Mouse (Mus musculus): ENCODE data around the gene Ndufs7. TPM values are rescaled to one million over a fixed set of nuclear protein-coding genes. Genes with fewer than 3 reads are reported as not detected.
"Not testable (repeated sequence)": the region's sequence is repeated elsewhere in the genome, so short reads cannot be mapped to it uniquely, and the experiment has no call there.

The Ndufs7 gene
- polyA plus RNA-seq, 1 experiment from 2014 or later: 527 TPM

- Histone ChIP-seq H3K4me1 (peaks cover 40% of the 10 kb centered on the region), H3K9ac (peak overlapping the region; percentile 37), H3K27me3 (replicated peaks) (no peaks in the 10 kb centered on the region), H3K4me3 (no peak overlapping the region), H3K4me2 (no peak overlapping the region), H3K27ac (replicated peaks) (no peak overlapping the region; the same call in 1 of the 2 replicates), H3K36me3 (peaks cover 50% of the 10 kb centered on the region), H3K9me3 (no peaks in the 10 kb centered on the region)
- no peak for ATAC-seq (ENCODE audit: extremely low read depth, insufficient number of reproducible peaks, low FRiP score, low TSS enrichment)
- WGBS: 49% methylated on average over 5 of the region's 5 CpGs
These were observed 4.0 kb upstream of the Ndufs7 start for GRCm38 (mm10) chr10:80244791-80245399.

GRCm38 (mm10) chr10:80245600-80245999, 3.3 kb upstream of the Ndufs7 start:
- no peak for ATAC-seq (ENCODE audit: extremely low read depth, insufficient number of reproducible peaks, low FRiP score, low TSS enrichment)
- Histone ChIP-seq H3K9ac (peak overlapping the region; percentile 37), H3K4me2 (no peak overlapping the region), H3K9me3 (no peaks in the 10 kb centered on the region), H3K4me3 (no peak overlapping the region), H3K27ac (replicated peaks) (no peak overlapping the region; the same call in 1 of the 2 replicates), H3K36me3 (peaks cover 42% of the 10 kb centered on the region), H3K27me3 (replicated peaks) (no peaks in the 10 kb centered on the region), H3K4me1 (peaks cover 47% of the 10 kb centered on the region)
- whole genome bisulfite sequencing: 3% methylated on average over 4 of the region's 4 CpGs

- Histone ChIP-seq H3K9me3 (no peaks in the 10 kb centered on the region), H3K36me3 (peaks cover 35% of the 10 kb centered on the region), H3K27me3 (replicated peaks) (no peaks in the 10 kb centered on the region), H3K4me1 (peaks cover 46% of the 10 kb centered on the region), H3K27ac (replicated peaks) (no peak overlapping the region), H3K4me2 (peak overlapping the region; percentile 94; the same call in 1 of the 2 replicates), H3K4me3 (no peak overlapping the region), H3K9ac (no peak overlapping the region)
- ATAC-seq (ENCODE audit: extremely low read depth, insufficient number of reproducible peaks, low FRiP score, low TSS enrichment): no peak
- 53% methylated on average over 6 of the region's 6 CpGs for WGBS
These were observed 1.1 kb upstream of the Ndufs7 start for GRCm38 (mm10) chr10:80247849-80248248.

- peak overlapping the region; percentile 92 for H3K4me3 ChIP-seq
- peaks cover 35% of the 10 kb centered on the region for H3K36me3 ChIP-seq
- 29% methylated on average over 3 of the region's 3 CpGs for WGBS
- not testable (repeated sequence) for H3K9me3 ChIP-seq; H3K27ac ChIP-seq (replicated peaks); ATAC-seq (ENCODE audit: extremely low read depth, insufficient number of reproducible peaks, low FRiP score, low TSS enrichment); H3K27me3 ChIP-seq (replicated peaks); H3K9ac ChIP-seq
- peaks cover 41% of the 10 kb centered on the region for H3K4me1 ChIP-seq
- peak overlapping the region; percentile 94 for H3K4me2 ChIP-seq
These were observed 484 bp upstream of the Ndufs7 start for GRCm38 (mm10) chr10:80248437-80248836.

GRCm38 (mm10) chr10:80250059-80250458, 1.1 kb downstream of the Ndufs7 start:
- Histone ChIP-seq H3K27me3 (replicated peaks) (no peaks in the 10 kb centered on the region), H3K9ac (peak overlapping the region; percentile 98), H3K27ac (replicated peaks) (peak overlapping the region; percentile 92), H3K4me3 (peak overlapping the region; percentile 92), H3K4me1 (peaks cover 38% of the 10 kb centered on the region), H3K36me3 (peaks cover 37% of the 10 kb centered on the region), H3K4me2 (peak overlapping the region; percentile 94), H3K9me3 (no peaks in the 10 kb centered on the region)
- 35% methylated on average over 2 of the region's 2 CpGs for WGBS
- no peak for ATAC-seq (ENCODE audit: extremely low read depth, insufficient number of reproducible peaks, low FRiP score, low TSS enrichment)

GRCm38 (mm10) chr10:80250573-80250972, 1.7 kb downstream of the Ndufs7 start:
- Histone ChIP-seq H3K27me3 (replicated peaks) (no peaks in the 10 kb centered on the region), H3K9ac (peak overlapping the region; percentile 98), H3K9me3 (no peaks in the 10 kb centered on the region), H3K27ac (replicated peaks) (no peak overlapping the region), H3K4me3 (peak overlapping the region; percentile 92), H3K4me2 (peak overlapping the region; percentile 94), H3K4me1 (peaks cover 33% of the 10 kb centered on the region), H3K36me3 (peaks cover 42% of the 10 kb centered on the region)
- no peak for ATAC-seq (ENCODE audit: extremely low read depth, insufficient number of reproducible peaks, low FRiP score, low TSS enrichment)
- WGBS: 78% methylated on average over 4 of the region's 4 CpGs

- Histone ChIP-seq H3K4me2 (no peak overlapping the region), H3K4me3 (no peak overlapping the region), H3K9me3 (no peaks in the 10 kb centered on the region), H3K27ac (replicated peaks) (no peak overlapping the region), H3K9ac (peak overlapping the region; percentile 41; the same call in 1 of the 2 replicates), H3K27me3 (replicated peaks) (no peaks in the 10 kb centered on the region), H3K4me1 (peaks cover 36% of the 10 kb centered on the region), H3K36me3 (peaks cover 57% of the 10 kb centered on the region)
- no peak for ATAC-seq (ENCODE audit: extremely low read depth, insufficient number of reproducible peaks, low FRiP score, low TSS enrichment)
These were observed 3.1 kb downstream of the Ndufs7 start for GRCm38 (mm10) chr10:80252011-80252410.

GRCm38 (mm10) chr10:80252493-80253274, 3.8 kb downstream of the Ndufs7 start:
- H3K27me3 ChIP-seq (replicated peaks): no peaks in the 10 kb centered on the region
- H3K27ac ChIP-seq (replicated peaks): no peak overlapping the region
- H3K4me2 ChIP-seq: no peak overlapping the region
- 89% methylated on average over 11 of the region's 11 CpGs for WGBS
- H3K4me1 ChIP-seq: peaks cover 36% of the 10 kb centered on the region
- H3K36me3 ChIP-seq: peaks cover 62% of the 10 kb centered on the region
- H3K9me3 ChIP-seq: no peaks in the 10 kb centered on the region
- ATAC-seq (ENCODE audit: extremely low read depth, insufficient number of reproducible peaks, low FRiP score, low TSS enrichment): no peak
- H3K9ac ChIP-seq: peak overlapping the region; percentile 41
- H3K4me3 ChIP-seq: no peak overlapping the region

GRCm38 (mm10) chr10:80253551-80253950, 4.6 kb downstream of the Ndufs7 start:
- no peak overlapping the region for H3K4me2 ChIP-seq
- WGBS: 85% methylated on average over 6 of the region's 6 CpGs
- ATAC-seq (ENCODE audit: extremely low read depth, insufficient number of reproducible peaks, low FRiP score, low TSS enrichment): no peak
- no peak overlapping the region for H3K4me3 ChIP-seq
- no peaks in the 10 kb centered on the region for H3K27me3 ChIP-seq (replicated peaks)
- peaks cover 71% of the 10 kb centered on the region for H3K36me3 ChIP-seq
- H3K27ac ChIP-seq (replicated peaks): no peak overlapping the region
- H3K9me3 ChIP-seq: no peaks in the 10 kb centered on the region
- H3K4me1 ChIP-seq: peaks cover 36% of the 10 kb centered on the region
- H3K9ac ChIP-seq: no peak overlapping the region

- Histone ChIP-seq H3K9me3 (no peaks in the 10 kb centered on the region), H3K9ac (no peak overlapping the region), H3K27me3 (replicated peaks) (no peaks in the 10 kb centered on the region), H3K4me3 (no peak overlapping the region), H3K27ac (replicated peaks) (no peak overlapping the region), H3K4me1 (peaks cover 46% of the 10 kb centered on the region), H3K4me2 (no peak overlapping the region), H3K36me3 (peaks cover 78% of the 10 kb centered on the region)
- 94% methylated on average over 26 of the region's 26 CpGs for WGBS
- ATAC-seq (ENCODE audit: extremely low read depth, insufficient number of reproducible peaks, low FRiP score, low TSS enrichment): no peak
These were observed 5.7 kb downstream of the Ndufs7 start for GRCm38 (mm10) chr10:80254331-80255297.
